Mouse (Mus musculus) activated CD4-positive, CD25-positive, alpha-beta regulatory T cell, adult 4 months (primary cell): ENCODE data around the gene Olfr764-ps1. TPM values are rescaled to one million over a fixed set of nuclear protein-coding genes. Genes with fewer than 3 reads are reported as not detected.
"Not testable (repeated sequence)": the region's sequence is repeated elsewhere in the genome, so short reads cannot be mapped to it uniquely, and the experiment has no call there.

Experiments
- ATAC-seq: one replicate; pipeline ENCODE4 v1.8.0; 2017
- polyA plus RNA-seq, 2 experiments: library from polyadenylated mRNA; unstranded; fragments of 100-300 nt; shearing (Covaris generic); gene quantifications; one replicate each; pipeline ENCODE4 v1.2.1; 2017

Olfr764-ps1 gene
- polyA plus RNA-seq, result not detected

GRCm38 (mm10) chr10:129039796-129040195, at the start of gene Olfr764-ps1:
Gene Olfr764-ps1, minus strand, starts transcription at chr10:129039896.
- no peak for ATAC-seq

GRCm38 (mm10) chr10:129082810-129083209, 43.1 kb upstream of the Olfr764-ps1 start, which contains the start of gene Olfr767:
Gene Olfr767, minus strand, starts transcription at chr10:129082910.
- ATAC-seq, result not testable (repeated sequence)

GRCm38 (mm10) chr10:129068877-129069276, 29.2 kb upstream of the Olfr764-ps1 start, which contains the start of gene Olfr766-ps1:
Gene Olfr766-ps1, minus strand, starts transcription at chr10:129068977.
- no peak for ATAC-seq

GRCm38 (mm10) chr10:129049898-129050297, 10.2 kb upstream of the Olfr764-ps1 start, which contains the start of gene Olfr765:
Gene Olfr765, minus strand, starts transcription at chr10:129049998.
- ATAC-seq, result not testable (repeated sequence)

GRCm38 (mm10) chr10:129028343-129028742, 11.4 kb downstream of the Olfr764-ps1 start:
- ATAC-seq, result no peak

- ATAC-seq, result no peak
Observed at GRCm38 (mm10) chr10:129026018-129026662, 13.6 kb downstream of the Olfr764-ps1 start.

GRCm38 (mm10) chr10:129023319-129023718, 16.4 kb downstream of the Olfr764-ps1 start:
- ATAC-seq, result no peak

GRCm38 (mm10) chr10:129014477-129014876, 25.2 kb downstream of the Olfr764-ps1 start:
- ATAC-seq, result no peak

GRCm38 (mm10) chr10:129011511-129011910, 28.2 kb downstream of the Olfr764-ps1 start:
- ATAC-seq, result peak; percentile 77

GRCm38 (mm10) chr10:129010288-129010841, 29.3 kb downstream of the Olfr764-ps1 start, which contains the start of gene Olfr763:
Gene Olfr763, plus strand, starts transcription at chr10:129010791.
- ATAC-seq, result no peak

- no peak for ATAC-seq
Observed at GRCm38 (mm10) chr10:129004032-129004920, 35.4 kb downstream of the Olfr764-ps1 start.

GRCm38 (mm10) chr10:128996523-128997040, 43.1 kb downstream of the Olfr764-ps1 start:
- no peak for ATAC-seq

- no peak for ATAC-seq
Observed at GRCm38 (mm10) chr10:128995796-128996195, 43.9 kb downstream of the Olfr764-ps1 start.

GRCm38 (mm10) chr10:128990994-128991393, 48.7 kb downstream of the Olfr764-ps1 start:
- peak; percentile 54 for ATAC-seq

- peak; percentile 50 for ATAC-seq
Observed at GRCm38 (mm10) chr10:128990129-128990850, 49.4 kb downstream of the Olfr764-ps1 start.

GRCm38 (mm10) chr10:128989131-128989530, 50.6 kb downstream of the Olfr764-ps1 start, which contains the start of gene Olfr9:
Gene Olfr9, plus strand, starts transcription at chr10:128989431.
- not testable (repeated sequence) for ATAC-seq

Other genes starting within 250 kb of the Olfr764-ps1 start
- not detected for gene Mmp19, start 249.0 kb downstream of the Olfr764-ps1 start, polyA plus RNA-seq
- gene Dnajc14, start 235.8 kb downstream of the Olfr764-ps1 start, polyA plus RNA-seq, result 10 to 100 TPM; 54.4 to 68.5 TPM
- gene Tmem198b, start 235.5 kb downstream of the Olfr764-ps1 start, polyA plus RNA-seq, result 1 to 10 TPM; 3.3 to 3.4 TPM
- gene Sarnp, start 222.6 kb downstream of the Olfr764-ps1 start, polyA plus RNA-seq, result 100 to 1,000 TPM; 192 to 229 TPM
- 10 to 100 TPM; 75.6 to 87.1 TPM for gene Ormdl2, start 218.3 kb downstream of the Olfr764-ps1 start, polyA plus RNA-seq
- gene Gdf11, start 148.2 kb downstream of the Olfr764-ps1 start, polyA plus RNA-seq, result 1 to 10 TPM; 5.0 to 5.6 TPM
- under 1 TPM; 0.69 to 0.92 TPM for gene Cd63, start 138.9 kb downstream of the Olfr764-ps1 start, polyA plus RNA-seq
- 1 to 10 TPM; 5.7 to 8.9 TPM for gene Rdh5, start 117.0 kb downstream of the Olfr764-ps1 start, polyA plus RNA-seq
- gene Bloc1s1, start 115.9 kb downstream of the Olfr764-ps1 start, polyA plus RNA-seq, result 100 to 1,000 TPM; 218 to 252 TPM
- 1 to 10 TPM; 2.9 to 6.1 TPM for gene Itga7, start 106.1 kb downstream of the Olfr764-ps1 start, polyA plus RNA-seq
- gene Mettl7b, start 78.9 kb downstream of the Olfr764-ps1 start, polyA plus RNA-seq, result not detected
- not detected for gene Olfr9, start 50.5 kb downstream of the Olfr764-ps1 start, polyA plus RNA-seq
- not detected for gene Olfr763, start 29.1 kb downstream of the Olfr764-ps1 start, polyA plus RNA-seq
- not detected for gene Olfr765, start 10.1 kb upstream of the Olfr764-ps1 start, polyA plus RNA-seq
- not detected for gene Olfr766-ps1, start 29.1 kb upstream of the Olfr764-ps1 start, polyA plus RNA-seq
- gene Olfr767, start 43.0 kb upstream of the Olfr764-ps1 start, polyA plus RNA-seq, result under 1 TPM in 1 of 2 experiments, not detected in 1; 0.09 TPM
- gene Olfr768, start 59.5 kb upstream of the Olfr764-ps1 start, polyA plus RNA-seq, result not detected
- under 1 TPM in 1 of 2 experiments, not detected in 1; 0.21 TPM for gene Olfr769, start 78.0 kb upstream of the Olfr764-ps1 start, polyA plus RNA-seq
- not detected for gene Olfr770, start 99.1 kb upstream of the Olfr764-ps1 start, polyA plus RNA-seq
- gene Olfr771, start 124.9 kb upstream of the Olfr764-ps1 start, polyA plus RNA-seq, result not detected
- gene Olfr772, start 138.0 kb upstream of the Olfr764-ps1 start, polyA plus RNA-seq, result not detected
- not detected for gene Olfr773, start 147.5 kb upstream of the Olfr764-ps1 start, polyA plus RNA-seq
- not detected for gene Olfr774, start 196.3 kb upstream of the Olfr764-ps1 start, polyA plus RNA-seq
- not detected for gene Olfr775, start 208.5 kb upstream of the Olfr764-ps1 start, polyA plus RNA-seq
- gene Olfr776, start 219.2 kb upstream of the Olfr764-ps1 start, polyA plus RNA-seq, result not detected
- not detected for gene Olfr777, start 231.6 kb upstream of the Olfr764-ps1 start, polyA plus RNA-seq